Mouse (Mus musculus) ovary, postnatal 36 days (tissue): ENCODE measurements around the gene Pemt.

Experiments
- DNase-seq: peaks from one replicate; pipeline ENCODE4 v3.0.0; 2022; ENCODE audit warnings: low spot score, mixed read lengths

The Pemt gene

GRCm38 (mm10) chr11:60056520-60056919 lies 10.2 kb upstream of the Pemt start:
- no peak for DNase-seq

- no peak for DNase-seq
Observed at GRCm38 (mm10) chr11:60048841-60049240, 2.6 kb upstream of the Pemt start.

DNA sequence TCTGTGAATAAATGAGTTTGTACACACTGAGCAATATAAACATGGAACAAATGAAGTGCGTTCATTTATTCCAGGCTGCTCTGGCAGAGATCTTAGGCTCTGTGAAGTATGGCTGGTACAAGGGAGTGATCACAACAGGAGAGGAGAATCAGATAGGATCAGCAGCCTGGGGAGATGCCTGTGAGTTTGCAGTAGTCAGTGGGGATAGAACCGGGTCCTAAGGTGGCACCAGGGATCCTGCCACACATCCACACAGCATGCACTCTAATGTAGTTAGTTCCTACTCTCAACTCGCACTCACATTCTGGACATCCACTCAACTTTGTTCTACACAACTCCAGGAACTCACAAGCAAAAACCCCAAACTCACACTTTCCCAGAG lies 622 bp downstream of the Pemt start:
- DNase-seq: no peak

- DNase-seq: no peak
Observed at GRCm38 (mm10) chr11:60044777-60045176, 1.5 kb downstream of the Pemt start.

- no peak for DNase-seq
Observed at GRCm38 (mm10) chr11:60042277-60042676, 4.0 kb downstream of the Pemt start.

- DNase-seq: no peak
Observed at GRCm38 (mm10) chr11:60036537-60037220, 9.6 kb downstream of the Pemt start.

DNA sequence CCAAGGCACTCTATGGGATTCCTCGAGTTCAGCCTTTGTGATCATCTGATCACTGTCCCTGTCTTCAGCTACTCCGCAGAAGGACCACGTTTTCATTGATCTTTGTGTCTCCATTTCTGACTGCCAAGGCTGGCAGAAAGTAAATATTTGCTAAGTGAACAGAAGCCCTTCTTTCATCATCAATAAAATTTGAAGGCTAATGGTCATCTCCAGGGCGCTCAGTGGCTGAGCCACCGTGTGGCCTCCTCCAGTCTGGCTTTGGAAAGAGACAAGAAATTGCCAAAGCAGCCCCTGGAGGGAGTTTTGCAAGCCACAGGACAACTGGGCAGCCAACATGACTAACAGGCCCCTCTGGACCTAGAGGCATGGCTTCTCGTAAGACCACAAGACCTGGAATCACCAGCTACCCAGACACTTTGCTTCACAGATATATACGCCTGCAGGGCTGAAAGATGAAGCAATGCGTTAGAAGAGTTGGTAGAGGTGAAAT lies 11.3 kb downstream of the Pemt start:
- no peak for DNase-seq

GRCm38 (mm10) chr11:60034293-60034692 lies 12.0 kb downstream of the Pemt start:
- no peak for DNase-seq

DNA sequence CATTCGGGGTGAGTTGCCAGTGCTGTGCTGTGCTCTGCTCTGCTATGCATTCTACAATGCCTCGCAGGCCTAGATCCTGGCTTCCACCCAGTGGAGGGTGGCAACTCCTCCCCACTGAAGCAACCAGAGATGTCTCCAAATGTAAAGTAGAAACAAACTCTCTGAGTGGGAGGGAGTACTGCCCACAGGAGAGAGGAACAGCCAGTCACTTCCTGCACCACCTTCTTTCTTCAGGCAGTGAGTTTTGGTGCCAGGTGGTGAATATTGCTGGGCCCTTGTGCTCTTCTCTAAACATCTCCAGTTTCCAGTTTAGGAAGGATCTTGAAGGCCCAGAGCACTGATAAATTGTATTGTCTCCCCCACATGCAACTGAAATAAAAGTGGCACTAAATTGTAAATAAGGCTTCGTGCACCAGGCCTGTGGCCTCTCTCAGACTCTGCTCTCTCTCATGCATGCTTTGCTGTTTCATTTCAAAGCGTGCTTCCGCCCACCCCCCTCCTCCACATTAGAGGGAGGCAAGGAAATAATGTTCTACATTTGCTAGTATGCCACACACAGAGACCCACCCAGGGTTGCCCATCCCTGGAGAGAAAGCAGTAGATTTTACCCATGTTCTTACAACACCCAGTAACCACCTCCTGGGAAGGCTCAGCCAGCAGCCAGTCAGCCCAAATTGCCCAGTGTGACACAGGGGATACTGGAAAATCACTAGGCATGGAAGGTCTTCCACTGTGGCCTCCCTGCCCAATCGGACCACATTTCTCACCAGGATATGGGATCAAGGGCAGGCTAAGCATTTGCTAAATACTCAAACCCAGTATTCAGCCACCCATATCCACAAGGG lies 13.5 kb downstream of the Pemt start:
- no peak for DNase-seq

DNA sequence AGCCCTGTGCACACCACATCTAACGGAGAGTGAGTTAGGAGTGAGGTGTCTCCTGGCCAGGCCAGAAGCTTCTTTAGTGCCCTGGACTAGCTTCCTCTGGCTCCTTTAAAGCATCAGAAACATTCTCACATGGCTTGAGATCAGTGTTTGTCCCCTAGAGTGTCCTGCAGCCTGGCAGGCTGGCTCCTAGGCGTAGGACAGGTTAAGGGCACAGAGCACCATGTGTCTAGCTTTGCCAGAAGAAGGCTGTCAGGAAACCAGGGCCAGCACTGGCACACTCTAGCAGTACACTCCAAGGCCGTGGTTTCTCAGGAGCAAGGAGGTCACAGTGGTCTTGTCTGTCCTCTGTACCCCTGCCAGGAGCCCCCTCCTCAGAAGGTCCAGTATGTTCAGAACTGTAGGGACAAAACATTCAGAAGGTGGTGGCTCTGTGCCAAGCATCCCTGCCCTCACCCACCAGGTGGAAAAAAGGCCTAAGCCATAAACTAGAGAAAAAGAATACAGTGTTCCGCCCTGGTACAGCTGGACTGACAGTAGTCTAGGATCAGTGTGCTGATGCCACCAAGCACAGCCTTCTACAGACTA lies 15.4 kb downstream of the Pemt start:
- no peak for DNase-seq

DNA sequence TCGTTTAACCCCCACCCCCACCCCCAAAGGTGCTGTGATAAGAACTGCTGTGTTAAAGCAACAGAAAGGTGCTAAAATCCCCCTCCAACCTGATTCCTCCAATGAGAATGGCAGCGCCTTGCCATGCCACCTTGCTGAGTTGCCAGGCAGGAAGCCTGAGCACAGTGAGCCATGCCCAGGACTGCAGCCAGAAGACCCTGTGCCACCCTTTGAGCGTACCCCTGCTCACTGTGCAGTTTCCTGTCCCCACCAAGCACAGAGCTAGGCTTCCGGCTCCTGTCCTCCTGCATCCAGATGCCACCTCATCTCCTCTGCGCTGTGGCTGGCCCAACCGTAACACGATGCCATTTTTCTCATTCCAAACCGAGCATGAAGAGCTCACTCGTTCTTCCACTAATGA lies 16.3 kb downstream of the Pemt start:
- DNase-seq: no peak

GRCm38 (mm10) chr11:60027913-60028875 lies 18.1 kb downstream of the Pemt start:
- peak; percentile 40 for DNase-seq

DNA sequence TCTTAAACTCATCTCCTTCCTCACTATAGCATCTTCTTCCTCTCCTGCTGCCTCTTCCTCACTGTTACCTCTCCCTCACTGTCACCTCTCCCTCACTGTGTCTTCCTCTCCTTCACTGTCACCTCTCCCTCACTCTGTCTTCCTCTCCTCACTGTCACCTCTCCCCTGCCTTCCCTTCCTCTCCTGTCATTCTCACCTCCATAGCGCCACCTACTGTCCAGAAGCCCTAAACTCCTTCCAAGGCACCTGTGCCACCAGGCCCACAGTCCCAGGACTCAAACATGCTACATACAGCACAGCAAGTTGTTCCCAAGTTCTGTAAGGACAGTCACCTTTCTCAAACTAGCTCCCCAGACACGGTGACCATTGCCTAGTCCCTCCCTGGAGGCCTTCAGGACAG lies 19.0 kb downstream of the Pemt start:
- DNase-seq: peak; percentile 77

DNA sequence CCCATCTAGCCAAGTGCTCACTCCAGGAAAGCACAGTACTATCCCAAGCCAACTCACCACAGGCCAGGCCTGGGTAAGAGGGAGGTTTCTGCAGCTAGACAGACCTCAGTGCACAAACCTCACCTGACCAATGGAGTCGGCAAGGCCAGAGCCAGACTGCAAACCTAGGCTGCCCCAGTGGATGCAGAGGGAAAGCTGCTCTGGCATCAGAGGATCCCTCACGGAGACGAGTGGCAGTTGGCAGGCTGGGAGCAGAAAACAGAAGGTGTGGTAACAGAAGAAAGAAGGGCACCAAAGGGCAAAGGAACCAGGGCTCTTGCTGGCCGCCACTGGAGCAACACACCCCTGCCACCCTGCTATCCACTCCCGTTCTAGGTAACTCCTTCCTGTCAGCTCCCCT lies 20.1 kb downstream of the Pemt start:
- no peak for DNase-seq

DNA sequence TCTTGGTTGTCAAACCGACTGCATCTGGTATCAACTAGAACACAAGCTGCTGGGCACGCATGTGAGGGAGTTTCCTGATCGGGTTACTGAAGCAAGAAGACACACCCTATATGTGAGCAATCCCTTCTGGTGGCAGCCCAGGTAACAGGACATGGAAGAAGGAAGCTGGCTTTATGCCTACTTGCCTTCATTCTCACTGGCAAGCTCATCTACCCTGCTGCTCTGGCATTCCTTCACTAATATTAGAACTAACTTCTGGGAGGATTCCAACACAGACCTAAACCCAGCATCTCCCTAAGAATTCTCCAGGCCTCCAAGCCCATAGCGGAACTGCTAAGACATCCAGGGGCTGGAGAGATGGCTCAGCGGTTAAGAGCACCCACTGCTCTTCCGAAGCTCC lies 25.1 kb downstream of the Pemt start:
- DNase-seq: no peak

- DNase-seq: no peak
Observed at GRCm38 (mm10) chr11:60016726-60017125, 29.6 kb downstream of the Pemt start.

DNA sequence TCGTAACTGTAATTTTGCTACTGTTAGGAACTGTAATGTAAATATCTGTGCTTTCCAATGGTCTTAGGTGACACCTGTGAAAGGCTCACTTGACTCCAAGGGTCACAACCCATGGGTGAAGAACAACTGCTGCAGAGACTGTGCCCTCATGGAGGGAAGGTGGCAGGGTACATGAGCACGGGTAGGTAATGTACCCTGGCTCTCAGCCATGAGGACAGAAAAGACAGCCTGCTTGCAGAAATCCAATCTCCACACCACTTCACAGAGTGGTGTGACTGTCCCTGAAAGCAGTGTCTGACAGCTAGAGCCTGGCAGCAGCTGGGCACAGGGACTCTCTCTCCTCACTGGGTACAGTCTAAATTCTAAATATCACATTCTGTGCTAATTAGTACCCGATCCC lies 34.8 kb downstream of the Pemt start:
- DNase-seq: no peak

DNA sequence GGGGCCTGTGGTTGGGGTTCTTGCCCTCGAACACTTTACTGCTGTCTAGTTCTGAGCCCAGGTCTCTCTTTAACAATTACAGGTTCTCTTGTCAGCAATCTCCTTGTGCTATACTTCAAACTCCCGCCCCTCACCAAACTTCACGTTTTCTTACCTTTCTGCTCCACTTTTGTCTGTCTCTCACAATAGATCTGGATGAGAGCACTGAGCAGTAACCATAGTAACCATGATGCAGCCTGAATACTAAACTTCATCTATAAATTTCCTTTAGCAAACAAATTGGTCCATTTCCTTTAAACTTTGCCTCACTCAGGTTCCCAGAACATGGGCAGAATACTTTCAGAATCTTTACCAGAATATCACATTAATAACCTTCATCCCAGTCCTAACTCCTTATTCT lies 36.8 kb downstream of the Pemt start:
- DNase-seq: no peak

DNA sequence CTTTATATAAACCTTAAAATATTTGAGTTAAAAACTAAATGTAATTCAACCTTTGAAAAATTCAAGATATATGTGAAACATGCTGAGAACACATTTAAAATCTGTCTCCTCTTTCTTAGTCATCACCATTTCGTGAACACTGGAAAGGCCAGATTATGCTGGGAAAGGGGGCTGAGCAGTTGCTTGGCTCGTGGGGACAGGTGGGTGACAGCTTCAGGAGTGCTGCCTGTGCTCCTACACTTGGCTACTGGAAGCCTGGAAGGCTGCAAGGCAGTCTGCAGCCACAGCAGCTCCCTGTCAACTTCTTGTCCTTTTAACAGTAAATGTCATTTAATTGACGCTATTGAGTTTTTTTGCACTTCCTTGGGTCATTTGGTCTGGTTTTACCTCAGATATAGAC lies 40.4 kb downstream of the Pemt start:
- DNase-seq: no peak

GRCm38 (mm10) chr11:60004716-60005115 lies 41.6 kb downstream of the Pemt start:
- DNase-seq: no peak

GRCm38 (mm10) chr11:60003811-60004210 lies 42.5 kb downstream of the Pemt start:
- no peak for DNase-seq
